In genomic region chr17:24141425-24141920, GRCm38 (mm10) we compare ENCODE assay signal across 8 mouse cellular contexts. TPM values are rescaled to one million over a fixed set of nuclear protein-coding genes. Genes with fewer than 3 reads are reported as not detected.
A peak's percentile ranks its signal among the peaks of the same experiment; 100 is the strongest.
DNase-seq lines count a peak whose midpoint lies in the region; ATAC-seq and TF ChIP-seq lines count a peak whose summit lies in the region.

No protein-coding gene starts in this region.

- H3K27ac ChIP-seq in forebrain, embryonic 12.5 days, result peak overlapping the region; percentile 86
- H3K27ac ChIP-seq in liver, postnatal 0 days (ENCODE audit: low read depth), result peak overlapping the region; percentile 93
- H3K27ac ChIP-seq in neural tube, embryonic 14.5 days (ENCODE audit: low read depth, low read length), result peak overlapping the region; percentile 79

- no peaks in the 10 kb centered on the region for H3K9me3 ChIP-seq in E14TG2a.4 (ENCODE audit: low read length)
- no peaks in the 10 kb centered on the region for H3K9me3 ChIP-seq in forebrain, embryonic 12.5 days
- H3K9me3 ChIP-seq in liver, postnatal 0 days (ENCODE audit: low read length), result no peaks in the 10 kb centered on the region
- H3K9me3 ChIP-seq in neural tube, embryonic 14.5 days (ENCODE audit: control insufficient read depth, low read length), result no peaks in the 10 kb centered on the region

- H3K4me3 ChIP-seq in E14TG2a.4 (replicated peaks; ENCODE audit: low read length), result peak overlapping the region; percentile 93
- H3K4me3 ChIP-seq in forebrain, embryonic 12.5 days (replicated peaks), result peak overlapping the region; percentile 99
- H3K4me3 ChIP-seq in liver, postnatal 0 days (ENCODE audit: low read depth, low read length), result peak overlapping the region; percentile 85
- H3K4me3 ChIP-seq in neural tube, embryonic 14.5 days (ENCODE audit: low read depth, low read length), result peak overlapping the region; percentile 95

- WGBS in forebrain, embryonic 12.5 days, result 1% methylated on average over 50 of the region's 57 CpGs
- under 1% methylated on average over 51 of the region's 57 CpGs for WGBS in large intestine, adult 2 months
- under 1% methylated on average over 54 of the region's 57 CpGs for WGBS in liver, postnatal 0 days (ENCODE audit: insufficient replicate concordance)
- WGBS in neural tube, embryonic 14.5 days, result under 1% methylated on average over 46 of the region's 57 CpGs

- DNase-seq in c-Kit-positive CD71-positive TER-119-positive erythroid progenitor cells, embryonic 14.5 days (ENCODE audit: low spot score), result peak; percentile 96
- peak; percentile 98 for DNase-seq in heart, postnatal 10 days
- DNase-seq in large intestine, adult 2 months (ENCODE audit: low read depth, low spot score), result peak; percentile 93
- peak; percentile 97 for DNase-seq in liver, postnatal 0 days
- DNase-seq in testis, postnatal 10 days (ENCODE audit: low spot score), result peak; percentile 97

- TF ChIP-seq EP300 in liver, postnatal 0 days (IDR thresholded peaks at IDR 0.05; ENCODE audit: low read depth), result no peak

- H3K4me1 ChIP-seq in E14TG2a.4 (replicated peaks; ENCODE audit: low read depth, low read length), result peaks cover 49% of the 10 kb centered on the region
- peaks cover 23% of the 10 kb centered on the region for H3K4me1 ChIP-seq in forebrain, embryonic 12.5 days
- peaks cover 27% of the 10 kb centered on the region for H3K4me1 ChIP-seq in liver, postnatal 0 days (ENCODE audit: insufficient read depth)
- peaks cover 14% of the 10 kb centered on the region for H3K4me1 ChIP-seq in neural tube, embryonic 14.5 days (ENCODE audit: control insufficient read depth, insufficient read depth, low read length)

- peak overlapping the region; percentile 96 for H3K9ac ChIP-seq in forebrain, embryonic 12.5 days
- H3K9ac ChIP-seq in liver, postnatal 0 days (replicated peaks), result peak overlapping the region; percentile 92
- H3K9ac ChIP-seq in neural tube, embryonic 14.5 days (replicated peaks; ENCODE audit: low read depth, low read length), result peak overlapping the region; percentile 92

- H3K36me3 ChIP-seq in E14TG2a.4 (ENCODE audit: insufficient read depth, low read length), result peaks cover 19% of the 10 kb centered on the region
- no peaks in the 10 kb centered on the region for H3K36me3 ChIP-seq in forebrain, embryonic 12.5 days (replicated peaks)
- H3K36me3 ChIP-seq in liver, postnatal 0 days (replicated peaks; ENCODE audit: insufficient read depth, low read length), result no peaks in the 10 kb centered on the region
- no peaks in the 10 kb centered on the region for H3K36me3 ChIP-seq in neural tube, embryonic 14.5 days (ENCODE audit: control insufficient read depth, insufficient read depth, low read length)

- TF ChIP-seq CTCF in E14TG2a.4 (conservative IDR thresholded peaks at IDR 0.05; ENCODE audit: low read length), result no peak
- 0 out of 2 replicates have a peak, but pooled peaks have one; percentile 4 for TF ChIP-seq CTCF in liver, postnatal 0 days (IDR thresholded peaks at IDR 0.05; ENCODE audit: low read depth)

- no peaks in the 10 kb centered on the region for H3K27me3 ChIP-seq in E14TG2a.4 (ENCODE audit: insufficient read depth, low read length)
- H3K27me3 ChIP-seq in forebrain, embryonic 12.5 days, result no peaks in the 10 kb centered on the region
- H3K27me3 ChIP-seq in liver, postnatal 0 days (ENCODE audit: insufficient read depth, low read length), result no peaks in the 10 kb centered on the region
- H3K27me3 ChIP-seq in neural tube, embryonic 14.5 days (ENCODE audit: control insufficient read depth, insufficient read depth, low read length), result no peaks in the 10 kb centered on the region

- peak; percentile 99 for ATAC-seq in forebrain, embryonic 12.5 days (ENCODE audit: low FRiP score)
- peak; percentile 97 for ATAC-seq in liver, postnatal 0 days
- ATAC-seq in neural tube, embryonic 14.5 days (ENCODE audit: low read depth), result peak; percentile 98

- H3K4me2 ChIP-seq in forebrain, embryonic 12.5 days, result peak overlapping the region; percentile 96
- H3K4me2 ChIP-seq in liver, postnatal 0 days (ENCODE audit: low read depth, low read length), result peak overlapping the region; percentile 81
- peak overlapping the region; percentile 95 for H3K4me2 ChIP-seq in neural tube, embryonic 14.5 days (ENCODE audit: low read depth, low read length)

- intact Hi-C loops in heart, postnatal 10 days (cut with DNase I), result no loop called here

RNA-seq across cellular contexts. Expression of gene Pdpk1, which starts 9.3 kb away (rescaled TPM):
- polyA plus RNA-seq in forebrain, embryonic 12.5 days (2016; fragmentation: Nextera tagmentation; extraction: Ambion mirVana), result 51.1 and 59.2 TPM in 2 replicates
- 10 to 100 TPM; 49.4 to 52.9 TPM for total RNA-seq in heart, postnatal 10 days (2021)
- 9.4 and 18.6 TPM in 2 replicates for polyA plus RNA-seq in large intestine, adult 2 months (2012; rRNA removed)
- 19.3 and 20.5 TPM in 2 replicates for polyA plus RNA-seq in liver, postnatal 0 days (2015; fragmentation: Nextera tagmentation; extraction: Ambion mirVana)
- polyA plus RNA-seq in neural tube, embryonic 14.5 days (2014; fragmentation: Nextera tagmentation; extraction: Ambion mirVana), result 80.5 and 83.9 TPM in 2 replicates

RNA-seq across cellular contexts. Expression of gene Amdhd2, which starts 22.1 kb away (rescaled TPM):
- 31.1 and 32.6 TPM in 2 replicates for polyA plus RNA-seq in forebrain, embryonic 12.5 days (2016; fragmentation: Nextera tagmentation; extraction: Ambion mirVana)
- total RNA-seq in heart, postnatal 10 days (2021), result 10 to 100 TPM; 20.7 to 22.8 TPM
- 87.2 and 105 TPM in 2 replicates for polyA plus RNA-seq in large intestine, adult 2 months (2012; rRNA removed)
- 18.5 and 20.0 TPM in 2 replicates for polyA plus RNA-seq in liver, postnatal 0 days (2015; fragmentation: Nextera tagmentation; extraction: Ambion mirVana)
- polyA plus RNA-seq in neural tube, embryonic 14.5 days (2014; fragmentation: Nextera tagmentation; extraction: Ambion mirVana), result 28.8 and 31.6 TPM in 2 replicates

RNA-seq across cellular contexts. Expression of gene Atp6v0c, which starts 28.0 kb away (rescaled TPM):
- 461 and 463 TPM in 2 replicates for polyA plus RNA-seq in forebrain, embryonic 12.5 days (2016; fragmentation: Nextera tagmentation; extraction: Ambion mirVana)
- total RNA-seq in heart, postnatal 10 days (2021), result 100 to 1,000 TPM; 275 to 284 TPM
- polyA plus RNA-seq in large intestine, adult 2 months (2012; rRNA removed), result 799 and 841 TPM in 2 replicates
- 422 and 445 TPM in 2 replicates for polyA plus RNA-seq in liver, postnatal 0 days (2015; fragmentation: Nextera tagmentation; extraction: Ambion mirVana)
- 1,444 and 1,794 TPM in 2 replicates for polyA plus RNA-seq in neural tube, embryonic 14.5 days (2014; fragmentation: Nextera tagmentation; extraction: Ambion mirVana)

Comparison
In these comparisons a context has a peak if more than half of its experiments do, and no peak if none do; other contexts are left out.
1. Peak in every context shown above with its lines: DNase-seq, ATAC-seq, H3K4me3 ChIP-seq and H3K27ac ChIP-seq.